Mouse (Mus musculus): ENCODE measurements around the gene Sh2d6. TPM values are rescaled to one million over a fixed set of nuclear protein-coding genes. Genes with fewer than 3 reads are reported as not detected.

Gene Sh2d6
- 76.8 and 77.0 TPM in 2 replicates for polyA plus RNA-seq (2012; rRNA removed)

DNA sequence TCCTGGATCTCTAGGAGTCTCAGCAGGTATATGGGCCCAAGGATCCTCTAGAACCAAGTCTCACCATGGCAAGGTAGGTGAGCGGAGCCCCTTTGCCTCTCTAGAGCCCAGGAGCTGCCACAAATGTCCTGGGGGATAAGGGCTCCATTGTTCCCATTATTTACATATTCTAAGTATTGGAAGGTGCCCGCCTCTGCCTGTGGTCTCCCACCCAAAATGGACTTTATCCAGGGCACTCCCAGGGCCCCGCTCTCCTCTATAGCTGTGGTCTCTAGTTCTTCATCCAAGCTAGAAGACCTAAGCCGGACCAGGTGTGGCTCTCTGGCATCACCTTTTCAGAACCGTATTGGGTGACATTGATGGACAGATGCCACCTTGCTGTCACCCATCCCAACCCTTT is at the start of gene Sh2d6:
Gene Sh2d6, minus strand, starts transcription at position 101 of the 400 bp plus-strand sequence.
- Histone ChIP-seq H3K27ac (ENCODE audit: control insufficient read depth, insufficient read depth, low read depth, low read length) (no peak within 1 kb of the TSS), H3K27me3 (ENCODE audit: control insufficient read depth, insufficient read depth, low read length) (no peaks in the 10 kb centered on the region), H3K4me1 (ENCODE audit: control insufficient read depth, insufficient read depth, low read length) (peaks cover 23% of the 10 kb centered on the region), H3K36me3 (ENCODE audit: control insufficient read depth, insufficient read depth, low read length) (no peaks in the 10 kb centered on the region), H3K4me3 (ENCODE audit: control insufficient read depth, low read depth, low read length) (peak within 1 kb of the TSS; percentile 84)
- no peak for TF ChIP-seq CTCF (IDR thresholded peaks at IDR 0.05; ENCODE audit: control insufficient read depth, insufficient read depth, insufficient replicate concordance, low read depth, low read length)
- no peak for TF ChIP-seq POLR2A (IDR thresholded peaks at IDR 0.05; ENCODE audit: control insufficient read depth, low read depth, low read length)

DNA sequence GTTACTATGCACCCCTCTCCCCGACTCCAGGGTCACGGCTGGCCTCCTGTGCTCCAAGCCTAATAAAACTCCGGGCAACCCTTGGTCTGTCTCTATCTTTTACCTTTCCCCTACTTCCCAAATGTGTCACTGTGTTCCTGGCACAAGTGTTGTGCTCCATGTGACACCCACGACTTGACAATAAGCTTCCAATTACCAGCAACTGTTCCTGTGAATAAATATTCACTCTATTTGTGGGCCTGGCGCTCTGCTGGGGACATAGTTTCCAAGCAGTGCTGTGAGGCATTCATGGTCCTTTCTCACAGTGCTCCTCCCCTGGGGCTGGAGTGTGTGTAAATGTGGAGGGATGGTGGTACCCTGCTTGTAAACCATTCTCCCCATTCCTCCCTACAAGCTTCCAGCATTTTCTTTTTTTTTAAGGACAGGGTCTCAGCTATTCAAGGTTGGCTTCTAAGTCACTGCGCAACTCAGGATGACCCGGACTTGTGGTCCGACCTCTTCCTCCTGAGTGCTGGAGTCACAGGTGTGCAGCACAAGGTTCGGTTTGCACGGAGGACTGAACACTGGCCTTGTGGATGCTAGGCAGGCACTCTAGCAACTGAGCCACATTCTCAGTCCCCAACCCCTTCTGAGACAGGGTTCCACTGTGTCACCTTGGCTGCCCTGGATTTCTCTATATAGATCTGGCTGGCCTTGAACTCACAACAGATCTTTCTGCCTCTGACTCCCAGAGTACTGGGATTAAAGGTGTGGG is 49.3 kb upstream of the Sh2d6 start:
- no peak for TF ChIP-seq POLR2A (IDR thresholded peaks at IDR 0.05; ENCODE audit: control insufficient read depth, low read depth, low read length)
- TF ChIP-seq CTCF (IDR thresholded peaks at IDR 0.05; ENCODE audit: control insufficient read depth, insufficient read depth, insufficient replicate concordance, low read depth, low read length) = no peak
- Histone ChIP-seq H3K27me3 (ENCODE audit: control insufficient read depth, insufficient read depth, low read length) (no peaks in the 10 kb centered on the region), H3K4me3 (ENCODE audit: control insufficient read depth, low read depth, low read length) (no peak overlapping the region), H3K36me3 (ENCODE audit: control insufficient read depth, insufficient read depth, low read length) (peaks cover 2% of the 10 kb centered on the region; the same call in 1 of the 2 replicates), H3K27ac (ENCODE audit: control insufficient read depth, insufficient read depth, low read depth, low read length) (no peak overlapping the region), H3K4me1 (ENCODE audit: control insufficient read depth, insufficient read depth, low read length) (no peaks in the 10 kb centered on the region)

DNA sequence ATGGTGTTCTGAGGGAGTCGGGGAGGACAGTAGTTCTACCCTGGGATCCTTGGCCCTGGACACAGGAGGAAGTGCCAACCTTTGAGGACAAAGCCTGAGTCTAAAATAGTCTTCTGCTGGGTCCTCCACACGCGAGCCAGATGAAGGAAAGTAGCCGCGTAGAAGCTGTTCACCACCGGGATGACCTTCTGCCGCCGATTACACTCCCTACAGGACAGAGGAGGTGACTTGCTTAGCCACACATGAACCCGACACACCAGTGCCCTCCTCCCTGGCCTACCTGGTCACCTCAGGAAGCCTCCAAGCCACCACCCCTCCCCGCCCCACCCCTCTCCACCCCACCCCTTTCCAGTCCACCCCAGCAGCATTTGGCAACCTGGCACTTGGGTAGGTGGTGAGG is 47.2 kb upstream of the Sh2d6 start:
- no peaks in the 10 kb centered on the region for H3K27me3 ChIP-seq (ENCODE audit: control insufficient read depth, insufficient read depth, low read length)
- H3K4me3 ChIP-seq (ENCODE audit: control insufficient read depth, low read depth, low read length) = no peak overlapping the region
- H3K36me3 ChIP-seq (ENCODE audit: control insufficient read depth, insufficient read depth, low read length) = no peaks in the 10 kb centered on the region
- TF ChIP-seq POLR2A (IDR thresholded peaks at IDR 0.05; ENCODE audit: control insufficient read depth, low read depth, low read length) (no peak), CTCF (IDR thresholded peaks at IDR 0.05; ENCODE audit: control insufficient read depth, insufficient read depth, insufficient replicate concordance, low read depth, low read length) (no peak)
- no peaks in the 10 kb centered on the region for H3K4me1 ChIP-seq (ENCODE audit: control insufficient read depth, insufficient read depth, low read length)
- no peak overlapping the region for H3K27ac ChIP-seq (ENCODE audit: control insufficient read depth, insufficient read depth, low read depth, low read length)

DNA sequence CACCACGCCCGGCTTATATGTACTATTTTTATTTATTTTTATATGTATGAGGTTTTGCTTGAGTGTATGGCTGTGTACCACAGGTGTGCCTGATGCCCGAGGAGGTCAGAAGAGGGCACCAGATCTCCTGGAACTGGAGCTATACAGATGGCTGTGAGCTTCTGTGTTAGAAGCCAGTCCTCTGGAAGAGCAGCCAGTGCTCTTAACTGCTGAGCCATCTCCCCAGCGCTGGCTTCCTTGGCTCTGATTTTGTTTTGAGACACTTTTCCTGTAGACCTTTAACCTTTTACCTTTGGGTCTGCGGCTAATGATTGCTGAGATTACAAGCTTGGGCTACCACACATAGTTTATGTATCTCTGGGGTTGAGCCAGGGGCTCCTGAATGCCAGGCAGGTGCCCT is 46.0 kb upstream of the Sh2d6 start:
- Histone ChIP-seq H3K4me3 (ENCODE audit: control insufficient read depth, low read depth, low read length) (no peak overlapping the region), H3K27ac (ENCODE audit: control insufficient read depth, insufficient read depth, low read depth, low read length) (no peak overlapping the region)
- no peak for TF ChIP-seq POLR2A (IDR thresholded peaks at IDR 0.05; ENCODE audit: control insufficient read depth, low read depth, low read length)
- no peak for TF ChIP-seq CTCF (IDR thresholded peaks at IDR 0.05; ENCODE audit: control insufficient read depth, insufficient read depth, insufficient replicate concordance, low read depth, low read length)

DNA sequence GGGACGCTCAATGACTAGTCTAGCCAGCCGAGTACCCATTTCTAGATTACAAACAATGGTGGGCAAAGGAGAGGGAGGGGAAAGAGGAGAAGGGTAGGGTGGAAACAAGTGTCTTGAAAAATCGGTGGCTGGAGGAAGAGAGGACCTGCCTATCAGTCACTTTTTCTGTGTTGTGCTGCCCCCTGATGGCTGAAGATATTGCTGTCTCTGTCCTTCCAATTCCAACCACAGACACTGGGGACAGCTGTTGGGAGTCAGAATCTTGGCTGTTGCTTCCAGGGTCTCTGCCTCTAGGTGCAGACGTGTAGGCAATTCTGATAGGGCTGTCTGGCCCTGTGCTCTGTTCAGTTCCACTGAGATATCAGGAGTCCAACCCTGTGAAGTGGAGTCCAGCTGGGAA is 44.5 kb upstream of the Sh2d6 start:
- Histone ChIP-seq H3K36me3 (ENCODE audit: control insufficient read depth, insufficient read depth, low read length) (no peaks in the 10 kb centered on the region), H3K27me3 (ENCODE audit: control insufficient read depth, insufficient read depth, low read length) (no peaks in the 10 kb centered on the region), H3K4me3 (ENCODE audit: control insufficient read depth, low read depth, low read length) (no peak overlapping the region), H3K27ac (ENCODE audit: control insufficient read depth, insufficient read depth, low read depth, low read length) (no peak overlapping the region), H3K4me1 (ENCODE audit: control insufficient read depth, insufficient read depth, low read length) (no peaks in the 10 kb centered on the region; the same call in 1 of the 2 replicates)
- no peak for TF ChIP-seq POLR2A (IDR thresholded peaks at IDR 0.05; ENCODE audit: control insufficient read depth, low read depth, low read length)
- peak; percentile 47; the same call in 1 of the 2 replicates for TF ChIP-seq CTCF (IDR thresholded peaks at IDR 0.05; ENCODE audit: control insufficient read depth, insufficient read depth, insufficient replicate concordance, low read depth, low read length)

More for the DNA sequence above, 46.0 kb upstream of the Sh2d6 start:
- Histone ChIP-seq H3K4me1 (ENCODE audit: control insufficient read depth, insufficient read depth, low read length) (no peaks in the 10 kb centered on the region; the same call in 1 of the 2 replicates), H3K36me3 (ENCODE audit: control insufficient read depth, insufficient read depth, low read length) (no peaks in the 10 kb centered on the region), H3K27me3 (ENCODE audit: control insufficient read depth, insufficient read depth, low read length) (no peaks in the 10 kb centered on the region)

DNA sequence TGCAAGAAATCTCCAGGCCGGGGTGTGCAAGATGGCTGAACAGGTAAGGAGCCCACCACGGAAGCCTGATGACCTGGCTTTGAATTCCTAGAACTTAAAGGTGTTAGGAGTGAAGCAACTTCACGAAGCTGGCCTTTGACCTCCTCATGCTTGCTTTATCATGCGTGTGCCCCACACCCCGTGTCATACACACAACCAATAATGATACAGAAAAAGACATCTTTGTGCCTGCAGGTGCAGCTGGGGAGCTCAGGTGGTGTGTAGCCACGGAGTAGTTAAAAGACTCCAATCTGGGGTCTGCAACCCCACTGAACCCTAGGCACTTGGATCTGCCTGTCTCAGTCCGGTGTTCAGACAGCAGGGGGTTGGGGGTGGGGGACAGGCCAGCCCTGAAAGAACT is 44.0 kb upstream of the Sh2d6 start:
- H3K27ac ChIP-seq (ENCODE audit: control insufficient read depth, insufficient read depth, low read depth, low read length) = no peak overlapping the region
- H3K27me3 ChIP-seq (ENCODE audit: control insufficient read depth, insufficient read depth, low read length) = no peaks in the 10 kb centered on the region
- no peaks in the 10 kb centered on the region; the same call in 1 of the 2 replicates for H3K4me1 ChIP-seq (ENCODE audit: control insufficient read depth, insufficient read depth, low read length)
- no peak overlapping the region for H3K4me3 ChIP-seq (ENCODE audit: control insufficient read depth, low read depth, low read length)
- no peak for TF ChIP-seq CTCF (IDR thresholded peaks at IDR 0.05; ENCODE audit: control insufficient read depth, insufficient read depth, insufficient replicate concordance, low read depth, low read length)
- no peak for TF ChIP-seq POLR2A (IDR thresholded peaks at IDR 0.05; ENCODE audit: control insufficient read depth, low read depth, low read length)
- H3K36me3 ChIP-seq (ENCODE audit: control insufficient read depth, insufficient read depth, low read length) = no peaks in the 10 kb centered on the region

DNA sequence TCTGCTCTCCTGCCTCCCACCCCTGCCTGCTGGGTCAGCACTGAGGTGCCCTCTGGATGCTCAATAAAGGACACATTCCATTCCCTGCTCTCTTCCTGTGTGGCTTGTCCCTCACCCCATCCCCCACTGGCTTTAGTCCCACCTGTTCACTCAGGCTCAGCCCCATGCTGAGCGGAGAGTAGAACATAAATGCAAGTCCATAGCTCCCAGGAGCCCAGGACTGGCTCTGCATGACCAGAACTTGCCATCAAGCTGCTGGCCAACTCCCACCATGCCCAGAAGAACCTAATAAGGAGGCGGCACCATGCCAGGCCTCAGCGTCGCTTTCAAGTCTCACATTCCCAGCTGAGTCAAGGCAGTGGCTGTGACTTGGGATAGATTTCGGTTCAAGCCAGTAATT is 41.4 kb upstream of the Sh2d6 start:
- TF ChIP-seq POLR2A (IDR thresholded peaks at IDR 0.05; ENCODE audit: control insufficient read depth, low read depth, low read length) (no peak), CTCF (IDR thresholded peaks at IDR 0.05; ENCODE audit: control insufficient read depth, insufficient read depth, insufficient replicate concordance, low read depth, low read length) (no peak)
- Histone ChIP-seq H3K27ac (ENCODE audit: control insufficient read depth, insufficient read depth, low read depth, low read length) (no peak overlapping the region; the same call in 1 of the 2 replicates), H3K4me3 (ENCODE audit: control insufficient read depth, low read depth, low read length) (peak overlapping the region; percentile 46), H3K27me3 (ENCODE audit: control insufficient read depth, insufficient read depth, low read length) (no peaks in the 10 kb centered on the region), H3K36me3 (ENCODE audit: control insufficient read depth, insufficient read depth, low read length) (no peaks in the 10 kb centered on the region), H3K4me1 (ENCODE audit: control insufficient read depth, insufficient read depth, low read length) (no peaks in the 10 kb centered on the region; the same call in 1 of the 2 replicates)

All from testis, adult 2 months (tissue).